Mouse (Mus musculus): ENCODE data around the gene Cmklr1.
A peak's percentile ranks its signal among the peaks of the same experiment; 100 is the strongest.

Gene Cmklr1

GRCm38 (mm10) chr5:113620130-113620716, 30.0 kb downstream of the Cmklr1 start:
- ATAC-seq (ENCODE audit: low TSS enrichment) = no peak

- ATAC-seq (ENCODE audit: low TSS enrichment) = no peak
Observed at GRCm38 (mm10) chr5:113619151-113619550, 31.1 kb downstream of the Cmklr1 start.

GRCm38 (mm10) chr5:113618716-113619115, 31.5 kb downstream of the Cmklr1 start:
- ATAC-seq (ENCODE audit: low TSS enrichment) = no peak

GRCm38 (mm10) chr5:113611771-113612233, 38.4 kb downstream of the Cmklr1 start:
- ATAC-seq (ENCODE audit: low TSS enrichment) = no peak

GRCm38 (mm10) chr5:113611131-113611530, 39.1 kb downstream of the Cmklr1 start:
- ATAC-seq (ENCODE audit: low TSS enrichment) = no peak

- no peak for ATAC-seq (ENCODE audit: low TSS enrichment)
Observed at GRCm38 (mm10) chr5:113610490-113610889, 39.7 kb downstream of the Cmklr1 start.

- no peak for ATAC-seq (ENCODE audit: low TSS enrichment)
Observed at GRCm38 (mm10) chr5:113609891-113610290, 40.3 kb downstream of the Cmklr1 start.

- no peak for ATAC-seq (ENCODE audit: low TSS enrichment)
Observed at GRCm38 (mm10) chr5:113608511-113608910, 41.7 kb downstream of the Cmklr1 start.

GRCm38 (mm10) chr5:113607941-113608431, 42.2 kb downstream of the Cmklr1 start:
- peak; percentile 41; the same call in 1 of the 2 replicates for ATAC-seq (ENCODE audit: low TSS enrichment)

GRCm38 (mm10) chr5:113606961-113607785, 43.1 kb downstream of the Cmklr1 start:
- ATAC-seq (ENCODE audit: low TSS enrichment) = peak; percentile 84

- no peak for ATAC-seq (ENCODE audit: low TSS enrichment)
Observed at GRCm38 (mm10) chr5:113606121-113606520, 44.1 kb downstream of the Cmklr1 start.

- no peak for ATAC-seq (ENCODE audit: low TSS enrichment)
Observed at GRCm38 (mm10) chr5:113604758-113605157, 45.5 kb downstream of the Cmklr1 start.

- no peak for ATAC-seq (ENCODE audit: low TSS enrichment)
Observed at GRCm38 (mm10) chr5:113603471-113603870, 46.8 kb downstream of the Cmklr1 start.

GRCm38 (mm10) chr5:113600803-113601202, 49.4 kb downstream of the Cmklr1 start:
- ATAC-seq (ENCODE audit: low TSS enrichment) = no peak

- no peak for ATAC-seq (ENCODE audit: low TSS enrichment)
Observed at GRCm38 (mm10) chr5:113600181-113600580, 50.0 kb downstream of the Cmklr1 start.

GRCm38 (mm10) chr5:113596780-113597353, 53.4 kb downstream of the Cmklr1 start:
- no peak for ATAC-seq (ENCODE audit: low TSS enrichment)

- no peak for ATAC-seq (ENCODE audit: low TSS enrichment)
Observed at GRCm38 (mm10) chr5:113596252-113596651, 54.0 kb downstream of the Cmklr1 start.

- peak; percentile 42 for ATAC-seq (ENCODE audit: low TSS enrichment)
Observed at GRCm38 (mm10) chr5:113593911-113594705, 56.1 kb downstream of the Cmklr1 start.

- ATAC-seq (ENCODE audit: low TSS enrichment) = peak; percentile 88
Observed at GRCm38 (mm10) chr5:113591751-113592230, 58.4 kb downstream of the Cmklr1 start.

- ATAC-seq (ENCODE audit: low TSS enrichment) = peak; percentile 21; the same call in 1 of the 2 replicates
Observed at GRCm38 (mm10) chr5:113591166-113591565, 59.1 kb downstream of the Cmklr1 start.

GRCm38 (mm10) chr5:113590010-113590640, 60.1 kb downstream of the Cmklr1 start:
- ATAC-seq (ENCODE audit: low TSS enrichment) = no peak
